Comparison of ENCODE assay signal across 27 mouse cellular contexts in the genomic region with DNA sequence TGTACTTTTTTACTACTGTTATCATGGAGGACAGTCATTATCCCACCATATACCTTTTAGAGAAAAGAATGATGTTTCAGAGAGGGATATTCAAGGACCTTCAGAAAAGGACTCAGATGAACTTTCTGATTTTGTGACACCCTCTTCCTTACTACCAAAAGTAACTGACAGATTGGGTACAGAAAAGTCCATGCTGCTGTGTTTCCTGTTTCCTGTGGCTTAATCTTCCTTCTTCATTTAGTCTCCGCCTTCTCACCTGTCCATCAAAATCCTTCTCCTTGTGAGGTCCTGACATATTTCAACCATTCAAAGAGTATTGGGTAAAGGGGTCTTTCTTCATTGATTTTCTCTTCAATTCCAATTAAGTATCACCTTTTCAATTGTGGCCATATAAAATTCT.
"Had no signal": no experiment of that assay in that cellular context is flagged by ENCODE, and none has a peak within 500 bp of the region (broad histone marks: within the 10 kb centered on the region; RNA-seq: fewer than 3 reads in every experiment).

No protein-coding gene starts in this region.

- ATAC-seq: hindbrain, embryonic 16.5 days; inflammation-experienced regulatory T-cells, adult 6 months; intestine, embryonic 15.5 days; intestine, postnatal 0 days had no signal

- H3K4me2 ChIP-seq: heart, embryonic 12.5 days; hindbrain, embryonic 12.5 days; hindbrain, embryonic 14.5 days; intestine, embryonic 15.5 days; limb, embryonic 12.5 days; liver, embryonic 11.5 days; liver, embryonic 13.5 days had no signal

- DNase-seq: gastrocnemius, adult 2 months; gastrocnemius, postnatal 10 days; gastrocnemius, postnatal 25 days; heart, adult 11 months; heart, postnatal 10 days; heart, postnatal 36 days; kidney, adult 18-20 months; kidney, adult 8-10 months; kidney, postnatal 10 days; kidney, postnatal 25 days; kidney, postnatal 4 days; liver; liver, embryonic 13.5 days had no signal

- H3K27me3 ChIP-seq: heart, embryonic 12.5 days; hindbrain, embryonic 12.5 days; intestine, embryonic 15.5 days; limb, embryonic 12.5 days; liver, embryonic 13.5 days had no signal

- H3K27ac ChIP-seq: gastrocnemius, adult 2 months; heart, embryonic 10.5 days; hindbrain, embryonic 10.5 days; hindbrain, embryonic 12.5 days; hindbrain, embryonic 14.5 days; intestine, embryonic 15.5 days; layer of hippocampus, adult 2 months; left cerebral cortex, adult 2 months; limb, embryonic 10.5 days; limb, embryonic 12.5 days; liver, embryonic 13.5 days had no signal

- H3K36me3 ChIP-seq: heart, embryonic 10.5 days; heart, embryonic 12.5 days; hindbrain, embryonic 10.5 days; hindbrain, embryonic 12.5 days; intestine, embryonic 15.5 days; limb, embryonic 10.5 days; limb, embryonic 12.5 days; liver, embryonic 13.5 days had no signal

- H3K4me3 ChIP-seq: gastrocnemius, adult 2 months; heart, embryonic 10.5 days; heart, embryonic 12.5 days; hindbrain, embryonic 10.5 days; hindbrain, embryonic 12.5 days; intestine, embryonic 15.5 days; layer of hippocampus, adult 2 months; left cerebral cortex, adult 2 months; limb, embryonic 10.5 days; limb, embryonic 12.5 days; liver, embryonic 13.5 days had no signal

- H3K4me1 ChIP-seq: heart, embryonic 10.5 days; heart, embryonic 12.5 days; hindbrain, embryonic 10.5 days; hindbrain, embryonic 12.5 days; intestine, embryonic 15.5 days; limb, embryonic 10.5 days; limb, embryonic 12.5 days; liver, embryonic 13.5 days had no signal

- H3K9me3 ChIP-seq: heart, embryonic 10.5 days; heart, embryonic 12.5 days; hindbrain, embryonic 10.5 days; hindbrain, embryonic 12.5 days; intestine, embryonic 15.5 days; limb, embryonic 10.5 days; limb, embryonic 12.5 days; liver, embryonic 13.5 days had no signal

- H3K9ac ChIP-seq: heart, embryonic 12.5 days; hindbrain, embryonic 12.5 days; hindbrain, embryonic 14.5 days; intestine, embryonic 15.5 days; limb, embryonic 12.5 days; liver, embryonic 13.5 days had no signal
